Mouse (Mus musculus): ENCODE measurements at regions not wholly inside any gene's neighbourhood (a gene's known extent, or its start where the extent isn't known, plus 50 kb on each side); places are given as distances from the start of the nearest gene placed in this dataset.

DNA sequence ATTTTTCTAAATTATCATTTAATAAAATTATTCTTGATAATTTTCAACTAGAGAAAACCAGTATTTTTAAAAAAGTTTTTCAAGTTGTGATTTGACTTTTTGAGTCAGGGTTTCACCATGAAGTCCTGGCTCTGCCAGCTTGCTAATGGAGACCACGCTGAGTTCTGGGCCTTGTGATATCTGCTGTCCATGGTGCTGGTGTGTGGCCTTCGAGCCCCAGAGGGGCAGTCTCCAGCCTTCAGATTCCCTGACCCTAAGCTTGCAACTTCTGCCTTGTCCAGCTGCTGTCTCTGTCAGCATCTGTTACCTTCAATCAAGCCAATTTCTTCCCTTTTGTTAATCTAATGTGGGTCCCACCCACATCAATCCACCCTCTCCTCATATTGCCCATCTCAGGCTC lies 165.8 kb upstream of the Cntnap4 start:
- TF ChIP-seq CTCF (IDR thresholded peaks at IDR 0.05; ENCODE audit: control insufficient read depth, insufficient read depth, insufficient read length) (no peak), CEBPB (IDR thresholded peaks at IDR 0.05; ENCODE audit: low read depth) (no peak), MYOG (IDR thresholded peaks at IDR 0.05; ENCODE audit: control insufficient read depth, extremely low read depth, insufficient read length) (no peak), FOSL1 (IDR thresholded peaks at IDR 0.05; ENCODE audit: insufficient read depth, low read length, poor library complexity, severe bottlenecking) (no peak)
